Mouse (Mus musculus) liver, adult 2 months (tissue): ENCODE results near the gene Supt5. TPM values are rescaled to one million over a fixed set of nuclear protein-coding genes. Genes with fewer than 3 reads are reported as not detected.

ENCODE experiments used
- DNase-seq: peaks from one replicate; pipeline ENCODE4 v3.0.0-alpha.2; 2011; ENCODE audit warnings: low read depth, low spot score; ENCODE audit errors: extremely low read depth
- H3K27ac ChIP-seq: fragments of 200-500 bp; replicated peaks from 2 replicates; pipeline ENCODE4 v1.5.1; 2012; ENCODE audit warnings: low read depth, mild to moderate bottlenecking, control low read depth, inconsistent platforms, low read length; ENCODE audit not compliant: insufficient read depth
- H3K27me3 ChIP-seq: fragments of 200-500 bp; 2 replicates; pipeline ENCODE4 v1.6.1; 2012; ENCODE audit warnings: mild to moderate bottlenecking, moderate library complexity, low read length, inconsistent platforms; ENCODE audit not compliant: control insufficient read depth, insufficient read depth
- H3K36me3 ChIP-seq: fragments of 200-500 bp; 2 replicates; pipeline ENCODE4 v1.6.1; 2012; ENCODE audit warnings: low read length, inconsistent platforms; ENCODE audit not compliant: control insufficient read depth, insufficient read depth
- H3K4me1 ChIP-seq: fragments of 200-500 bp; 2 replicates; pipeline ENCODE4 v1.6.1; 2011; ENCODE audit warnings: low read length; ENCODE audit not compliant: control insufficient read depth, insufficient read depth
- H3K4me3 ChIP-seq: fragments of 200-500 bp; 2 replicates; pipeline ENCODE4 v1.5.1; 2011; ENCODE audit warnings: low read depth, mild to moderate bottlenecking, control low read depth, low read length, moderate library complexity; ENCODE audit not compliant: insufficient read depth
- H3K79me2 ChIP-seq: fragments of 200-500 bp; 2 replicates; pipeline ENCODE4 v1.6.1; 2012; ENCODE audit warnings: inconsistent platforms, mild to moderate bottlenecking, low read length, moderate library complexity; ENCODE audit not compliant: control insufficient read depth, insufficient read depth
- H3K9ac ChIP-seq: fragments of 200-500 bp; 2 replicates; pipeline ENCODE4 v1.6.1; 2012; ENCODE audit warnings: low read depth, mild to moderate bottlenecking, control low read depth, inconsistent platforms, low read length
- CTCF ChIP-seq: fragments of 200-500 bp; IDR thresholded peaks from 2 replicates; pipeline ENCODE4 v1.5.1; 2011; ENCODE audit warnings: low read depth, low read length, control low read depth
- POLR2A ChIP-seq: fragments of 200-500 bp; IDR thresholded peaks from 2 replicates; pipeline ENCODE4 v1.6.1; 2011; ENCODE audit warnings: low read length, control low read depth; ENCODE audit not compliant: insufficient read depth; ENCODE audit errors: extremely low read depth
- whole genome bisulfite sequencing: fragments of 180-500 bp; shearing (Covaris S2); methylation state at CpG from one replicate; pipeline ENCODE4 v1.1.7; 2018; 5-methylcytosine and 5-hydroxymethylcytosine counted together
- polyA plus RNA-seq: library from polyadenylated mRNA; depleted of rRNA; stranded (reverse); fragments of >200 nt; gene quantifications from 2 replicates; pipeline ENCODE4 v1.2.3, GENCODE M21; 2012
- total RNA-seq: library from RNA; depleted of rRNA; stranded (reverse); fragments of >200 nt; gene quantifications from 2 replicates; pipeline ENCODE4 v1.2.3, GENCODE M21; 2014

Supt5 gene
- total and polyA plus RNA-seq, 2 experiments, result 15.1 to 67.3 TPM

GRCm38 (mm10) chr7:28381017-28381790 lies 42.7 kb upstream of the Supt5 start:
- Histone ChIP-seq H3K27me3 (no peaks in the 10 kb centered on the region), H3K27ac (peak overlapping the region; percentile 100), H3K36me3 (peaks cover 8% of the 10 kb centered on the region), H3K4me3 (peak overlapping the region; percentile 70), H3K9ac (peak overlapping the region; percentile 90), H3K79me2 (peaks cover 20% of the 10 kb centered on the region), H3K4me1 (peaks cover 23% of the 10 kb centered on the region; the same call in 1 of the 2 replicates)
- WGBS, result 2% methylated on average over 30 of the region's 30 CpGs
- TF ChIP-seq POLR2A (0 out of 2 replicates have a peak, but pooled peaks have one; percentile 18), CTCF (no peak)
- peak; percentile 83 for DNase-seq

DNA sequence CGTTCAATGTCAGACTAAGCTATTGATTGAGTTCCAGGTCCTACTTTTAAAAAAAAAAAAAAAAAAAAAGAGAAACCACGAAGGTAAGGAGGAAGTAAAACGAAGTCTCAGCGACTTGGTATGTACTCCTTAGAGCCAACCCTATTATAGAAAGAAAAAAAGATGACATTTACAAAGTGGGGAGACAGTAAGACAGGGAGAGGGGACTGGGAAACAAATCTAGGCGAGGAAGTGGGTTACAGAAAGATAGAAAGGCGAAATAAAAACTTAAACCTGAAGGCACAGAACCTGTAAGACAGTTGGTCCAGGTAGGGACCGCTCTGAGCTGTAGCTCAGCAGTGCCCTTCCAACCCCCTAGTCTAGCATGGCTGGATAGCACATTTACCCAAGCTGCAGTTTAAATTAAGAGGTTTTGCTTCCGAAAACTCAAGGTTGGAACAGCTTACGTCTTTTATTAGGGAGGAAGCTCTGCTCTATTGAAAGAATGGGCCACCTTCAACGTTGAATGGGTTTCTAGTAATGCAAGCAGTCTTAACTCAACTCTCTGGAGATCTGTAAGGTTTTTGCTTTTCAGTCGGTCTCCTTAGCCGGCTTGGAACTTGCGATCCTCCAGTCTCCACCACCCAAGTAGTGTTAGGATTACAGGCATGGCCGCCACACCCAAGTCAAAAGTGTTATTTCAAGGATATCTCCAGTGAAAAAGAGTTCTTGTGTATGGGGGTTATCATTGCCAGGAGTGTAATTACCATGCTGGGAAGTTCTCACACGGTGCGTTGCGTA lies 41.9 kb upstream of the Supt5 start, which contains the start of gene Zfp36:
Gene Zfp36, minus strand, starts transcription at position 17 of the 780 bp plus-strand sequence.
- TF ChIP-seq POLR2A (no peak), CTCF (no peak)
- peak within 1 kb of the TSS; percentile 96 for H3K4me3 ChIP-seq
- peak; percentile 18 for DNase-seq
- peaks cover 22% of the 10 kb centered on the region; the same call in 1 of the 2 replicates for H3K4me1 ChIP-seq
- H3K9ac ChIP-seq, result peak within 1 kb of the TSS; percentile 99
- peaks cover 8% of the 10 kb centered on the region for H3K36me3 ChIP-seq
- peaks cover 20% of the 10 kb centered on the region for H3K79me2 ChIP-seq
- H3K27me3 ChIP-seq, result no peaks in the 10 kb centered on the region
- WGBS, result 46% methylated on average over 17 of the region's 17 CpGs
- peak within 1 kb of the TSS; percentile 100 for H3K27ac ChIP-seq

DNA sequence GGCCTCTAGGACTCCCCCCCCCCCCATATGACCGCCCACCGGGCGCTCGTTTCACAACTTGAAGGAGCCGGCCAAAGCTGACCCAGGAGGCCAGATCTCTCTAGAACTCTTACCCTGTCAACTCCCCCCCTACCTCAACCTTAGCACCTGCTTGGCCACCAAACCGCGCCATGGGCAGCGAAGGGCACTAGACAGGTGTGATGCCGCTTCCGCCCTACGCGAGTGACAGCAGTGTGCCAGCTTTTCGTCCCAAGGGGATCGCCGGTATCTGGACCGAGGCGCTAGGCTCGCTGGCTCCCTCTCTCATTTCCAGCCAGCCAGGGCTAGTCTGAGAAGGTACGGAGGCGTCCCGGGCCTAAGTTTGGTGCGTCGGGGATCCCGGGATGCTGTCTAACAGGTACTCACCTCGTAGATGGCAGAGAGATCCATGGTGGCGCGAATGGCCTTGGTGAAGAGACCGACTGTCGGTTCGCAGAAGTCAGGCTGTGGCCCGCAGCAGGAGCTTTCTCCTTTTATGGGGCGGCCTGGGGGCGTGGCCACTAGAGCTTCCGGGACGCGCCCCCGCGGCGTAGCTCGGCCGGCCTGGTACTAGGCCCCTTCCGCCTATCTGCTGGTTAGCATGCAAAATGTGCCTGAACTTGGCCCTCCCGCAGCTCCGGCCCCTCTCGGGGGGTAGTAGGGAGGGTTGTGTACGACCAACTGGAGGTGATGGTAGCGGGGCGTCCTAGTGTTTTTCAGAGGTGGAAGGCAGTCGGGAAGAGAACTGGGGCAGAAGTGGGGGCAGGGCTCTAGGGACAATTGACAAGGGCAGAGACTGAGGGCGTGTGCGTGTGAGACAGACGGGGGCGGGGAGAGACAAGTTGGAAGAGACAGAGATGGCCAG lies 40.5 kb upstream of the Supt5 start:
- Histone ChIP-seq H3K27me3 (no peaks in the 10 kb centered on the region), H3K36me3 (peaks cover 8% of the 10 kb centered on the region), H3K9ac (peak overlapping the region; percentile 99), H3K4me1 (peaks cover 25% of the 10 kb centered on the region; the same call in 1 of the 2 replicates), H3K79me2 (peaks cover 20% of the 10 kb centered on the region), H3K27ac (peak overlapping the region; percentile 97), H3K4me3 (peak overlapping the region; percentile 96)
- TF ChIP-seq CTCF, result no peak; the same call in 1 of the 2 replicates
- TF ChIP-seq POLR2A, result peak; percentile 100
- WGBS, result under 1% methylated on average over 53 of the region's 53 CpGs
- peak; percentile 93 for DNase-seq

DNA sequence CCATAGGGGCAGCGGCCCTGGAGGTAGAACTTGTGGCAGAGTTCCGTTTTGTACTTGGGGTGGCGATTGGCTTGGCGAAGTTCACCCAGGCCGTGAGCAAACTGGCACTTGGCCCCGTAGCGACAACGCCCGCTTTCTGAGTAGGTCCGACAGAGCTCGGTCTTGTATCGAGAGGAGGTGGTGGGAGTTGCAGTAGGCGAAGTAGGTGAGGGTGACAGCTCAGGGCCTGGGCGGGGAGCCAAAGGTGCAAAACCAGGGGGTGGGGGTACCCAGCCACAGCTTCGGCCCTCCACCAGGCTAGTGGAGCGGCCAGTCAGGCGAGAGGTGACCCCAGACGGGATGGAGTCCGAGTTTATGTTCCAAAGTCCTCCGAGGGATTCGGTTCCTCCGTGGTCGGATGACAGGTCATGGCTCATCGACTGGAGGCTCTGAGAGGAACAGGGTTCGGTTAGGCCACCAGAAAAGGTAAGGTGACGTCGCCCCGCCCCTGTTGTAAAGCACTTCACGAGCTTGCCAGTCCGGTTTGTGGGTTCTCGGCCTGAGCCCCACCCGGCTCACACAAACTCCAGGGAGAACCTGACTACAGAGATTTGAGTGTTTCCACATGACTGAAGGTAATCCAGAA lies 39.6 kb upstream of the Supt5 start:
- Histone ChIP-seq H3K79me2 (peaks cover 20% of the 10 kb centered on the region), H3K4me1 (peaks cover 18% of the 10 kb centered on the region; the same call in 1 of the 2 replicates), H3K27ac (peak overlapping the region; percentile 97), H3K27me3 (no peaks in the 10 kb centered on the region), H3K36me3 (peaks cover 8% of the 10 kb centered on the region), H3K4me3 (peak overlapping the region; percentile 96), H3K9ac (peak overlapping the region; percentile 99)
- WGBS, result under 1% methylated on average over 32 of the region's 32 CpGs
- no peak; the same call in 1 of the 2 replicates for TF ChIP-seq CTCF
- TF ChIP-seq POLR2A, result peak; percentile 53; the same call in 1 of the 2 replicates
- peak; percentile 74 for DNase-seq
